Mouse (Mus musculus): ENCODE data around the gene Mtx2.

Gene Mtx2

GRCm38 (mm10) chr2:74917880-74918537 lies 92.4 kb downstream of the Mtx2 start:
- DNase-seq (ENCODE audit: inconsistent ontology term): no peak

GRCm38 (mm10) chr2:74925968-74926814 lies 100.6 kb downstream of the Mtx2 start:
- DNase-seq (ENCODE audit: inconsistent ontology term): no peak

Data from Muller cell, postnatal 12 days (primary cell).